Mouse (Mus musculus) bone marrow, adult 2 months (tissue): Measurements from ENCODE around the gene Atp5l.

ENCODE experiments used
- CTCF ChIP-seq: fragments of 200-500 bp; IDR thresholded peaks from 2 replicates; pipeline ENCODE4 v1.5.1; 2011; ENCODE audit warnings: low read length, control low read depth; ENCODE audit not compliant: control insufficient read depth, insufficient read depth
- POLR2A ChIP-seq: fragments of 200-500 bp; IDR thresholded peaks from 2 replicates; pipeline ENCODE4 v1.6.1; 2011; ENCODE audit warnings: low read depth, mild to moderate bottlenecking, control low read depth, low read length, borderline replicate concordance; ENCODE audit not compliant: control insufficient read depth

- TF ChIP-seq CTCF (no peak), POLR2A (no peak)
Measured at GRCm38 (mm10) chr9:44882981-44883569, 37.5 kb downstream of the Atp5l start.
